Mouse (Mus musculus) kidney, postnatal 25 days (tissue): ENCODE measurements around the gene Uckl1.

Source experiments
- DNase-seq, 2 experiments: peaks; one replicate each; pipeline ENCODE4 v3.0.0; 2021; ENCODE audit warnings: mixed read lengths in 2 of 2

Gene Uckl1

DNA sequence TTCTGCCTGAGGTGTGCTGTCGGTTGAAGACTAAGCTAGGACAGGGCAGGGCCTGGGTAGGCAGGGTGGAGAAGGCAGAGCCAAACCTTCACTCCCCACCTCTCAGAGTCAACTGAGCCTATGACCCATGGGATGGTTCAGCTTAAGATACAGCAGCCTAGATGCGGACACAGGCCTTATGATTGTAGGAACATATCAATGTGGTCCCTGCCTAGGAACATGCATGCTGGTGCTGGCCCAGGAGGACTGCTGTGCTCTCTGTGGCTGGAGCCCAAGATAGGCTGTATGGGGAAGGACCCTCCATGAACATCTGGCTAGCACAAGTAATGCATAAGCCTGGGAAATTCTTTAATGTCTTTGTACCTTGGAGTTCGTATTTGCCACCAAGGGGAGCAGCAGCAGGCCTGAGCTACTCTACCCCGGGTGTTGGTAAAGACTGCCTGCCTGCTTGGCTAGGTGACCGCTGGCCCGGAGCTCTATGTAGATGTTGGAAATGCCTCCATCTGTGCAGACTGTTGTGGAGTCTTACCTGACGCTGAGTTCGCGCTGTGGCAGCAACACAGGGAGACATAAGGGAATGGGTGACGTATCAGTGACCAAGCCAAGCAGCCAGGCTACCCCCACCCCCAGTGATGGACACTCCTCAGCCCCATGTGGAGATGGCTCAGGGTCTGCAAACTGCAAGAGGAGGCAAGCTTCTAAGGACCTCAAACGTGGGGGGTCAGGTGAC, 12.6 kb downstream of the Uckl1 start:
- peak in 1 of 2 experiments; percentile 28 for DNase-seq

DNA sequence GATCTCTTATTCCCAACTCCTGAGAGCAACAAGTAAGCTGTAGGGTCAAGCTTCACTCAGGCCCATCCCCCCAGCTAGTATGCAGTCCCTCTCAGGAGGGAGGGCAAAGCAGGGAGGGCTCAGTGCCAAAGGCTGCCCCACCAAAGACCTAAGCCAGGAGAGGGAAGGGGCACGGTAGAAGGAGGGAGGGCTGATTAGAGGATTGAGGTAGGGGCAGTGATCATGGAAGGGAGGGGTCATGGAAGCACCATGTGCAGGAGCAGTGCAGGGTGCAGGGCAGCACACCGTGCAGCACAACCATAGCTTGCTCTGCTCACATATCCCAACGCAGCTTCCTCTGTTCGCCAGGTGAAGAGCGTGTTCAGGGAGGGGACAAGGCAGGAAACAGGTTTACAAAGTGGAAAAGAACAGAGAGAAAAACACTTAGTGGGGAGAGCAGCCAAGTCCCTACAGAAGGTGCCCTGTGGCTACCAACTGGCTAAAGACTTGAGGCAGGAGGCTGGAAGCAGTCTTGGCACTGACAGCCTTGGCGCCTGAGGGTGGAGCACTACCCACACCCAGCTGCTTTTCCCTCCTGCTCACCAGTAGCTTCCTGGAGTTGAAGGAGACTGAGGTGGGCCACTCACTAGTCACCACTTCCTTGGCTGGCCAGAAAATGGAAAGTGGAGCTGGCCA, 13.6 kb downstream of the Uckl1 start:
- peak in 1 of 2 experiments; percentile 24 for DNase-seq

DNA sequence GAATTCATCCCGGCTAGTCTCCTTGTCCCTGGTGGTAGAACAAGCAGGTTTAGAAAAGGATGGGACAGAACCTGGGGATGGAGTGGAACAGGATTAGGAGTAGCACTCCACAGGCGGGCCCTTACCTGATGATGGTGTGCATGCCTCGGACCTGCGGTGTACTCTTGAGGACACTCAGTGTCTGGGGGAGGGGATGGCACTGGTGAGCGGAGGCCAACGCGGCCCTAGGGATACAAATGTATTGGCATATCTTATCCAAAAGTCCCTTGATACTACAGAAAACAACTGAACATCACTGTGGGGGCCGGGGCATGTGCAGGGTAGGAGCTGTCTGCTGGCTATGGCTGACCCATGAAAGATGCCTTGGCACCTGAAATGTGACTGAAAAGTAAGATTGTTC, 14.3 kb downstream of the Uckl1 start:
- DNase-seq, result peak in 1 of 2 experiments; percentile 20

DNA sequence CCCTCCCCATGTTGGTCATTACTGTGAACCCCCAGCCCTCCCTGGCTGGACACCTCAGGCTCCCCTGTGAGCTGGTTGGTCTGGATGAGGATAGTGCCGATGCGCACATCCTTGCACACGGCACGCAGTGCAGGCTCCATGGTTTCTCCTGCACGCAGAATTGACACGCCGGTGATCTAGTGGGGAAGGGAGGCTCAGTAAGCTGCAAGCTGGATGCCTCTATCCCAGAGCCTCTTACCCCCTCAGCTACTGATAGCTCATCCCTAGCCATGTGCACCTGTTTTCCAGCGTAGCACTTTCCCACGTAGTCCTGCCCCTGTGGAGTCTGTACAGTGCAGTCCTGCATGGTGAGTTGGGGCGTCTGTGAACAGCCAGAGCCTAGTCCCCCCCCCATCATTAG, 14.8 kb downstream of the Uckl1 start:
- DNase-seq, result peak in 1 of 2 experiments; percentile 31

DNA sequence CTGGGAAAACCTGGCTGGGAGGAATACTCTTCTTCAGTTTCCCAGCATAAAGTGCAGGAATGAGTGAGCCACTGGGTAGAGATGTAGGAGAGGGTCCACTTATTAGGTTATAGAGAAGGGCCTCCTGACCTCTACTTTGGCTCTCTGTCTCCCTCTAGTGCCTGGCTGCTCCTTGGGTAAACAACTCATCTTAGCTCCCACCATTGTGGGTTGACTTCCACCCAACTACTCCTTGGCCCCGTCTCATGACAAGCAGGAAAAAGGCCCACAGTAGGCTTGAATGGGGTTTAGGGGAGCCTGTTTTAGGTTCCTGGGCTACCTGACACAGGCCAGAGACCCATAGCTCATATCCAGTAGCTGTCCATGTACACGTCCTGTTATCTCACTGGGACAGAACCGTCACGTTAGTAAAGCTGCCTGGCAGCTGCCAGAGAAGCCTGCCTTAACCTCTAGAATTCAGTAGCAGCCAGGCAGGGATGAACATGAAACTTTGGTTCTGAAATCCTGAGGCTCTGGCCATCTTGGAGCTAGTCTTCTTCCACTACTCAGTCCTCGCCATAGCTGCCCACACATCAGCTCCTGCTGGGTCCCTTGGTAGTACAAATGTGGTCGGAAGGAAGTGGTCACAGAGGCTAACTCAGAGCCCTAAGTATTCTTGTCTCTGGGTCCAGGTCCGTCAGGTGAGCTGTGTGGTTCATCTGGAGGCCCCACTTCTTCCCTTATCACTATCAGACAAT, 16.3 kb downstream of the Uckl1 start:
- peak; percentile 65 to 83 for DNase-seq

DNA sequence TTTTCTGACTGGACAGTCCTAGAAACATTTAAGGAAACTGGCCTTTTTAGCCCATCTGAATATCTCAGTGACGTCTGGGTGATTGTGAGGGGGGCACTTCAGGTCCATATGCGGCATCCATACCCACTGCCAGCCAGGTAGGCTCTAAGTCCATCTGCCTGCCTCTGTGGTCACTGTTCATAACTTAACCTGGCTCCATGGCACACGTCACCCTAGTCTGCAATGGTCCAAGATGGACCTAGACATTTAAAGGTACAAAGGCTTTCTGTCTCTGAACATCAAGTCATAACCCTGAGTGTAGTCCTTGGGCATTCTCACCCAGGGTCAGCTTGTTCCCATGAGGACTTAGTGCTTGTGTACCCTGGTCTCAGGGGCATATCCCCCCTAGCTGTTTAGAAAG, 17.4 kb downstream of the Uckl1 start:
- DNase-seq, result no peak

DNA sequence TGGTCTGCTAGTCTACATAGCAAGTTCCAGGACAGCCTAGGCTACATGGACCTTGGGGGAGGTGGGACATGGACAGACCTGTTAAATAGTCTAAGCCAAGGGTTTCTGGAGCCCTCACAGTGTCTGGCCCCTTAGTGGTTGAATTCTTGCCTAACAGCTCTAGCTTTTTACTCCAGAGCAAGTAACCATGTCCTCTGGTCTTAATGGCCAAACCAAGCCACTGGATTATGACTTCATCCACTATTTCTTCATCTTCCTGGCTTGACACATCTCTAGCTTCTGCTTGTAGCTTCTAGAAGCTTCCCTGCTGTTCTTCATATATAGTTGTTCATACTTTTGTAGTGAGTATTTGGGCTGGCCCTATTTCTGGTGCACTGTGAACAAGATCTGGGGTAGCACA, 30.9 kb downstream of the Uckl1 start:
- no peak for DNase-seq

DNA sequence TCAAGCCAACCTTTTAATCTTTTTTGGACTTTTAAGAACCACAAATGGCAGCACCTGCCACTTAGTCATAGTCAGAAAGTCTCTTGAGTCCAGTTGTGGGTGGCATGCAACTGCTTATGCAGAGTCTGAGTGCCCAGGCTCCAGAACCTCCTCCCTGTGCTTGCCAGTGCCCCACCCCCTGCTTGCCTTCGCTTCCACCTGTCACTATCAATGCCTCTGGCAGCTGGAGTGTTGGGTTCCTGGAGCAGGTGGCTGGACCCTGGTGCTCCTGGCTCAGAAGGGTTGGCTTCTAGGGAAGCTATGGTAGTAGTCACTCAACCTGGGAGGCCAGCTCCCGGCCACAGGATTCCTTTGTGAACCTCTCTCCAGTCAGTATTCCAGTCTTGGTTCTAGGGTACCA, 34.5 kb downstream of the Uckl1 start:
- DNase-seq, result no peak

DNA sequence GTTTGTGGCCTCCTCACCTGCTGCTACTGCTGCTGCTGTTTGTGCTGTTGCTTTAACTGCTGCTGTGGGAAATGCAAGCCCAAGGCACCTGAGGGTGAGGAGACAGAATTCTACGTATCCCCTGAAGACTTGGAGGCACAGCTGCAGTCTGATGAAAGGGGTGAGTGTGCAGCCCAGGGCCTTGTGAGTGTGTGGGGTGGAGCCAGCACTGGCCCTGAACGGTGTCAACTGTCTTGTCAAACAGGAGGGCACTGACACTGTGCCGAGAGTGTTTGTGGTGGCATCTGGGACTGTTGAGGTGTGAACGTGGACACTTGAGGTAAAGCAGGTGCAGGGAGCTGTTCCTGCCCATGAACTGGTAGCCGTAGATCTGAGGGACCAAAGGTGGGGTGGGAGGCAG, 36.0 kb downstream of the Uckl1 start:
- DNase-seq, result no peak

DNA sequence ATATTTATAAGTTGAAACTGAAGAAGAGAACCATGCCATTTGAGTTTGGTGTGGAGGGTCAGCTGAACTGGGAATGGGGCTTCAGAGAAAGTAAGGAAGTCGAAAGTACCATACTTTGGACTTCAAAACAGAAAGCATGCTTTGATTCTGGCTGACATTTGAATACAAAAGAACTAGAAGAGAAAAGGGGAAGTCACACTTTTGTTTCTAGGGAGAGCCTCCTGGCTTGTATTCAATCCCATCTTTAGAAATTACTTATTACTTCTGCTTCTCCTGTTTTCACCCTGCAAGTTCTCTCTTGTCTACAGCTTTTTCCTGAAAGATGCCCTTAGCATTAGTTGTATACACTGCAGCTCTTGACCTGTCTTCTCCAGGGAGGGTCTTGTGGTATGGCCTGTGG, 36.5 kb downstream of the Uckl1 start:
- no peak for DNase-seq

DNA sequence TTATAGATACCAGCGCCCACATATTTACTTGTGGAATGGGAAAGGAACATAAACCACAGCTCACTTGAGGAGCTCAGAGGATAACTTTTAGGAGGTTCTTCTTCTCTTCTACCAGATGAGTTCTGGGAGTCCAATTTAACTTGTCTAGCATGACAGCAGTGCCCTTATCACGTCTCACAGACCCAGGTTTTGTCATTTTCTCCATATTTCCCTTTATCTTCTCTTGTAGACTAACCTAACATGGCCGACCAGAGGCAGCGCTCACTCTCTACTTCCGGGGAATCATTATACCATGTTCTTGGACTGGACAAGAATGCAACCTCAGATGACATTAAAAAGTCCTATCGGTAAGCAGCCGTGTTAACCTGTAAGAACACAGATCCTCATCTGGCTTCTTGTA, 38.5 kb downstream of the Uckl1 start:
- DNase-seq, result no peak

DNA sequence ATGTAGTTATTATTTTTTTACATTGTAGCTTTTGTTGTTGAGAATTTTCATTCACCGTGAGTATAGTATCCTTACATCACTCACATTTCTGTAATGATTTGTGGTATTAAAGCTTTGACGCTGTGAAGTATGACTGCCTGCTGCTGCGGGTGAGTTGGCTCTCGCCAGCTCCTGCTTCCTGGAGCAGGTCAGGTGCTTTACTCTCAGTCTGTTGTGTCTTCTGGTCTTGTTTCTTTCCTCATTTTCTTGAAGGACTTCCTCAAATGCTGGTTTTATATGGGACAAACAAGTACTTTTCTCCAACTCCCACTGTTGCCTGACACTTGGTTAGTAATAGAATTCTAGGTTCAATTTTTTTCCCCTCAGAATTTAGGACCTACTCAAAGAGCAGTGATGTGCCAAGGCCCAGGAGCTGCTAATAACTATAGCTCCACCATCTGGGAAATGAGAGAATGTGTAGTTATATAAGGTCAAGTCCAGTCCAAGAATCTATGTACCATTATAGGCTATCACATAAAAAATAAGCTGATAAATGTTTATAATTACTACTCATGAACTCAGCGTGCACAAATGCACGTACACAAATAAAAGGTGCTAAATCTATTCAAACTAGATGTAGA, 42.8 kb downstream of the Uckl1 start:
- no peak for DNase-seq

DNA sequence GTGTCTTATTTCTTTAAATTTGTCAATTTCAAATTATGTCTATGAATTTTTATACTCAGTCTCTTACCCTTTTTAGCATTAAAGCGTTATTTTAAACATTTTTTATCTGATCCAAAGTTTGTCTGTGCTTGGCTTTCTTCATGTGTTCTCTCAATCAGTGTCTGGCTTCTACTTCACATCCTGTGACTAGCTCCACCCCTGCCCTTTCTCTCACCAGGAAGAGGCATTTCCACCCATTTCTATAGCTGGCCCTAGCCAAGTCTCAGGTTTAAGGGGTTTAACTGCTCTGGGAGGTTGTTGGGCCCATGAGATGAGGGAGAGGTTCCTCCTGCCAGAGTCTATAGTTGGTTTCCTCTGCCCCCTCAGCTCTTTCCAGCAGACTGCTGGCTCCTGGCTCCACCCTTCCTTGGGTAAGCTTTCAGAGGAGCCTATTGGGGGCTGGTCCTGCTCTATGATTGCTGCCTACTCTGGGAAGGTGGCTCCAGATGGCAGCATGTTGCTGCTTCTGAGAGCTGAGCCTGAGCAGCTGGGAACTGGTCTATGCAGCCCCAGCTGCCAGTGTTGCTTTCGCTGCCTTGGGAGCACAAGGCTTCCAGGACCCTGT, 47.1 kb downstream of the Uckl1 start:
- DNase-seq, result peak; percentile 8 to 52

DNA sequence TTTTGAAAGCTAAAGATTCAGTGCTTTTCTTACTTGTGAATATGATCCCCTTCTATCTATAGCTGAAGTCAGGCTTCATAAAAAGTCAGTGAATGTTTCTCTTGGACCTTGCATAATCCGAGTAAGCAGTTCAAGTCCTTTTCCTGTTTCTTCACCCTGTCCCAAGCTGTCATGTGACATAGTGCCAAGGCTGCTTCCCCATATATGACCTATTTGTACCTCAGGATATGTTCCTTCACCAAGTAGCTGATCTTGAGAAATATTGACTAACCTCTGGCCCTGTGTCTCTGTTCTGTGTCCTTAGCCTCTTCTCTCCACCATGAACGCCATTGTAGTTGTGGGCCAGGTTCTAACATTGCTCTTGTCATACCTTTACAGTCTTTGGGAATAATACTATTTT, 48.3 kb downstream of the Uckl1 start:
- no peak for DNase-seq

DNA sequence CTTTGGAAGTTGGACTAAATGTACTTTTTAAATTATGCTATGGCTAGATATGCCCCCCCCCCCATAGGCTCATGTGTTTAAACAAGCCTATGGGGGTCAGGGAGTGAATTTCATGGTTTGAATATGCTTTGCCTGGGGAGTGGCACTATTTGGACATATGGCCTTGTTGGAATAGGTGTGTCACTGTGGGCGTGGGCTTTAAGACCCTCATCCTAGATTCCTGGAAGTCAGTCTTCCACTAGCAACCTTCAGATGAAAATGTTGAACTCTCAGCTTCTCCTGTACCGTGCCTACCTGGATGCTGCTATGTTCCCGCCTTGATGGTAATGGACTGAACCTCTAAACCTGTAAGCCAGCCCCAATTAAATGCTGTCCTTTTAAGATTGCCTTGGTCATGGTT, 52.1 kb downstream of the Uckl1 start:
- DNase-seq, result no peak

DNA sequence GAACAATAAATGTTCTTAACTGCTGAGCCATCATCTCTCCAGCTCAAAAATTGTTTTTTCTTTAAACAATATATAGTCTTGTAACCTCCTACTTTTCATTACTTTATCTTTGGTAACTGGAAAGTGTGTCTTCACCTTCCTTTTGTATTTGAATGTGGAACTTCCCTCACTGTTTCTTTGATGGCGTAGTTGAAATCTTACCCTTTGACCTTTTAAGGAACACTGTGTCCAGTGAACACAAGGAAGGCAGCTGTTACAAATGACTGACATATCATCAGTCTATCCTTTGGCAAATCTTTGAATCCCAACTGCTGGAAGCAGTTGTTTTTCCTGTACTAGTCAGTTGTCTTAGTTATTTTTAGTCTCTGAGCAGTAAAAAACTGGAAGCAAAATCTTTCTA, 55.6 kb downstream of the Uckl1 start:
- DNase-seq, result no peak

DNA sequence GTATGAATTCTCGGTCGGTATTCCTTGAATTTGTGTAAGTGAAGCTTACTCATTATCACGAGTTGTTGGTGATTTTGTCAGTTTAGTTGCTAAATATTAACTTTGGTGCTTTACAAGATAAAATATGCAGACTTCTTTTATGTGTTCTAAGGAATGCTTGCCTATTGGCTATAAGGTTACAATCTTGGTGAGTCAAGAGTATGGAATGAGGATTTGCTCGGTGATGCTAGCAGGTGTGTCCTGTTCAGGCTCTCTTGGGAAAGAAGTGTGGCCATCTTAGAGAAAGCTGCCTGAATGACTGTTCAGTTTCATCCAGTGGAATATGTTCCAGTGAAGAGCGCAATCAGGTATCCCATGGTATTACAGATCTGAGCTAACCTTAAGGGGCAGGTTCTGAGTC, 59.2 kb downstream of the Uckl1 start:
- DNase-seq, result no peak

DNA sequence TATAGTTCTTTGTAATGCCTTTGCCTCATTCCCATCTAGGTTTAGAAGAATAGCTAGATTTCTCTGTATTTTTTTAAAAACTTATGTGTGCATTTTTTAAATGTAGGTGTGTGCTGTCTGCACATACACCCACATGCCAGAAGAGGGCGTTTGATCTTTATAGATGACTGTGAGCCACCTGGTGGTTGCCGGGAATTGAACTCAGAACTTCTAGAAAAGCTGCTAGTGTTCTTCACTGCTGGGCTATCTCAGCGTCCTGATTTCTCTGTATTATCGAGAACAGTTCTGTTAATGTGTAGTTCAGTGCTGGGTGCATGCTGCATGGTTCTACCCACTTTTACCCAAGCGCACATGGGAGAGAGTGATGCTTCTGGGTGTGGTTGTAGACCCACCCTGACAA, 61.9 kb downstream of the Uckl1 start:
- DNase-seq, result peak; percentile 49 to 55

DNA sequence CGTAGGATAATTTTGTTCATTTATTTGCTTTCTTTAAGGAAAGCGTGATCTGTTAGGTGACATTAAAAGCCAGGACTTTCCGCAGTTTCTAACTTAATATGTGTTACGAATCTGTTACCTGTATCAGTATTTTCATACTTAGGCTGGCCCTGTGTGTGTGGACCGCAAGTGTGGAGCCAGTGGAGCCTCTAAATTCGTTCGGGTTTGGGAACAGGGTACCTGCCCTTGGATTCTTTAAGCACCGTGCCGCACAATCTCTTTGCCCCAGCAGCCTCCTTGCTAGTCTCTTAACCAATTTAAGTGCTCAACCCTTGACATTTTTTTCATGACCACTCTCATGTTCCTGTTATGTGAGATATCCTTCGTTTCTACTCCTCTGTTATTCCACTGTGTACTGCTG, 63.2 kb downstream of the Uckl1 start:
- DNase-seq, result no peak

DNA sequence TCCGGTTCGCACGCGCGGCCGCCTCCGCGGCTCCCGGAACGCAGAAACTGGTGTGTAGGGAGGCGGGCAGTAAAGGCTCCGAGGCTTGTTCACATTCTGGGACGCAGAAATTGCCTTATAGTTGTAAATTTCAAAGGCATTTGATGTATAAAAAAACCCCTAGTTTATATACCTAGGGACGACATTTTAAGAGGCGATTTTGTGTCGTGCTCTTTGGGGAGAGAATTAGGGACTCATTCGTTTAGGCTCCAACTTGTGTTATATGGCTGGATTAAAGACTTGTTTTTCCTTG, 63.8 kb downstream of the Uckl1 start:
- DNase-seq, result no peak

DNA sequence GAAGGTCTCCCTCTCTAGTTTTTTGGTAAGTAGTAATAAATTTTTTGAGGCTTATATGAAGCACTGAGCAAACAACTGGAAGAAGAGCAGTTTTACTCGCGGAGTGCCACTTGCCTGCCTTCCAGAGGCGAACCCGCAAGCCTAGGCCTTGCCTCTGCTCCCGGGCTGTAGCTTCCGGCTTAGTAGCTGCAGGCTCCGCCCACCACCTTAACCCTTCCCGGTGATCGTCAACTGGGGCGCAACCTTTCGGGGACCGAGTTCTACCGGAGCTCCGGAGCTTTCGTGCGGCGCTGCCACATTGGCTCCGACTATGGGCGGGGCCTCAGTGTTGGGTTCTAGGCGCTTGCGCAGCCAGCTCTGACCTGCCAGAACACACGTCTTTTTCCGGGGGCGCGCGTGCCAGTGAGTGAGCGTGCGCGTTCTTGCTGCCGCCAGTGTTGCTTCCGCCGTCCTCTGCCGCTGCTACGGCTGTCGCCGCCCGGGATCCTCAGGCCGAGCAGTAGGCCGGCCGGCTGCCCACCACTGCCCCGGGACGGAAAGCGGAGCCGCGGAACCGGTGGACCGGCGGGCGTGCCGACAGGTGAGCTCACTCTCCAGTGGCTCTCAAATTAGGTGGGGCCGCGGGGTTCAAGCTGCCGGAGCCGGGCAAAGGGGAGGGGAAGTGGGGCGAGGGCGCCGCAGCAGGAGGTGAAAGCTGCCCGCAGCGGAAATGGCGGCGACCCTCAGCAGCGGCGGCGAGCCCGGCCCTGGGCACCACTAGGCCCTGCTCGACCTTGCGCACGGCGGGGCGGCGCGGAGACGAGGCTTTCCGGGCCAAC, 64.4 kb downstream of the Uckl1 start, which contains the start of gene Dnajc5:
Dnajc5 (plus strand) TSS at position 368 of the 818 bp plus-strand sequence.
- DNase-seq, result peak; percentile 99 to 100

DNA sequence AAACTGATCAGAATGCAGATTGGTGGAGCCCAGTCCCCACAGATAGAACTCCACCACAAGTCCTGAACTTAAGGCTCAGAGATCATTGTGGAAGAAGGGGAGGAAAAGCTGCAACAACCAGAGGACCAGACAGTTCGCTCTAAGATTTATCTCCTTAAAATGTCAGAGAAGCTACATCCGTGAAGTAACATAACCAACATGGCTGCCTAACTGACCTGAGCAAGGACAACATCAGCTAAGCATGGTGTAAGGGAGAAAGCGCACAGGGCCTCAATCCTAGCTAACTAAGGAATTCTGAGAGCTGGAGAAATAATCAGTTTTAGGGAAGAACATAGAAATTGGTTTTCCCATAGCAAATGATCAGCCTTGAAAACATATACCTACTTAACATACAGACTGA, 65.5 kb downstream of the Uckl1 start:
- DNase-seq, result no peak
